In genomic region chr14:61143869-61144268, GRCm38 (mm10) we compare ENCODE assay signal across 10 mouse cellular contexts. TPM values are rescaled to one million over a fixed set of nuclear protein-coding genes. Genes with fewer than 3 reads are reported as not detected.
DNase-seq lines count a peak whose midpoint lies in the region; ATAC-seq and TF ChIP-seq lines count a peak whose summit lies in the region.
"Had no signal": no experiment of that assay in that cellular context is flagged by ENCODE, and none has a peak within 500 bp of the region (broad histone marks: within the 10 kb centered on the region; RNA-seq: fewer than 3 reads in every experiment).

No protein-coding gene starts in this region.

- no peak overlapping the region for H3K4me2 ChIP-seq in hindbrain, embryonic 13.5 days
- H3K4me2 ChIP-seq in embryonic facial prominence, embryonic 11.5 days (ENCODE audit: low read depth, low read length) = no peak overlapping the region
- H3K4me2 ChIP-seq in lung, embryonic 16.5 days (ENCODE audit: low read depth, low read length) = peak overlapping the region; percentile 33
- H3K4me2 ChIP-seq: embryonic facial prominence, embryonic 15.5 days had no signal

- peak; percentile 46 for DNase-seq in hindbrain, embryonic 10.5 days (ENCODE audit: low spot score)
- DNase-seq in MEL (ENCODE audit: low read depth, low spot score) = peak; percentile 33
- peak; percentile 69 for DNase-seq in embryonic facial prominence, embryonic 11.5 days (ENCODE audit: low spot score)
- DNase-seq in testis, postnatal 14 days (ENCODE audit: low spot score) = peak; percentile 35
- no peak for DNase-seq in layer of hippocampus, adult 9-11 months

- H3K9me3 ChIP-seq in hindbrain, embryonic 10.5 days = no peaks in the 10 kb centered on the region
- H3K9me3 ChIP-seq in hindbrain, embryonic 13.5 days = no peaks in the 10 kb centered on the region
- H3K9me3 ChIP-seq in MEL (replicated peaks; ENCODE audit: insufficient read depth, low read length) = no peaks in the 10 kb centered on the region
- H3K9me3 ChIP-seq in embryonic facial prominence, embryonic 11.5 days (replicated peaks; ENCODE audit: control insufficient read depth, low read length) = no peaks in the 10 kb centered on the region
- no peaks in the 10 kb centered on the region for H3K9me3 ChIP-seq in lung, embryonic 16.5 days (ENCODE audit: control insufficient read depth, low read length)
- H3K9me3 ChIP-seq: embryonic facial prominence, embryonic 15.5 days had no signal

- TF ChIP-seq POLR2A in MEL (IDR thresholded peaks at IDR 0.05; ENCODE audit: control insufficient read depth in 1 of 2, insufficient read depth in 1 of 2, low read depth in 1 of 2, low read length in 2 of 2, poor library complexity in 1 of 2) = no peak

- TF ChIP-seq CTCF in MEL (IDR thresholded peaks at IDR 0.05 in 2 of 3, conservative IDR thresholded peaks at IDR 0.05 in 1 of 3; ENCODE audit: control insufficient read depth in 1 of 3, insufficient read depth in 1 of 3, low read depth in 2 of 3, low read length in 3 of 3, poor library complexity in 1 of 3, severe bottlenecking in 1 of 3) = peak; percentile 60 to 88 (median 74)

- no peak for ATAC-seq in hindbrain, embryonic 13.5 days (ENCODE audit: low FRiP score)
- no peak for ATAC-seq in embryonic facial prominence, embryonic 11.5 days (replicated peaks; ENCODE audit: insufficient number of reproducible peaks, low FRiP score, low TSS enrichment, low read depth)
- ATAC-seq in lung, embryonic 16.5 days (ENCODE audit: low read depth) = no peak
- no peak for ATAC-seq in megakaryocyte, adult 5-6 weeks (ENCODE audit: poor library complexity, severe bottlenecking)

- peaks cover 21% of the 10 kb centered on the region for H3K27me3 ChIP-seq in hindbrain, embryonic 10.5 days (ENCODE audit: insufficient read depth, poor library complexity, severe bottlenecking)
- H3K27me3 ChIP-seq in hindbrain, embryonic 13.5 days = 0 out of 2 replicates have a peak, but pooled peaks cover 6% of the 10 kb centered on the region
- no peaks in the 10 kb centered on the region for H3K27me3 ChIP-seq in MEL (ENCODE audit: control insufficient read depth in 1 of 2, insufficient read depth in 2 of 2, low read length in 2 of 2)
- 0 out of 2 replicates have a peak, but pooled peaks cover 3% of the 10 kb centered on the region for H3K27me3 ChIP-seq in embryonic facial prominence, embryonic 11.5 days (ENCODE audit: control insufficient read depth, insufficient read depth, low read length)
- no peaks in the 10 kb centered on the region for H3K27me3 ChIP-seq in lung, embryonic 16.5 days (ENCODE audit: control insufficient read depth, insufficient read depth, low read depth, low read length)

- no peak overlapping the region for H3K4me3 ChIP-seq in hindbrain, embryonic 10.5 days
- H3K4me3 ChIP-seq in hindbrain, embryonic 13.5 days = no peak overlapping the region
- H3K4me3 ChIP-seq in MEL (ENCODE audit: control insufficient read depth in 1 of 2, insufficient read depth in 1 of 2, low read depth in 2 of 2, low read length in 2 of 2) = no peak overlapping the region
- no peak overlapping the region for H3K4me3 ChIP-seq in embryonic facial prominence, embryonic 11.5 days (ENCODE audit: low read depth, low read length)
- H3K4me3 ChIP-seq in lung, embryonic 16.5 days (ENCODE audit: low read length) = no peak overlapping the region
- H3K4me3 ChIP-seq: embryonic facial prominence, embryonic 15.5 days; megakaryocyte, embryonic 14.5 days had no signal

- H3K4me1 ChIP-seq in hindbrain, embryonic 10.5 days (replicated peaks) = peaks cover 12% of the 10 kb centered on the region
- H3K4me1 ChIP-seq in hindbrain, embryonic 13.5 days (replicated peaks) = peaks cover 9% of the 10 kb centered on the region
- no peaks in the 10 kb centered on the region for H3K4me1 ChIP-seq in MEL (ENCODE audit: control insufficient read depth in 1 of 2, insufficient read depth in 2 of 2, low read length in 2 of 2)
- no peaks in the 10 kb centered on the region for H3K4me1 ChIP-seq in embryonic facial prominence, embryonic 11.5 days (ENCODE audit: control insufficient read depth, insufficient read depth, low read length)
- H3K4me1 ChIP-seq in lung, embryonic 16.5 days (replicated peaks; ENCODE audit: control insufficient read depth, insufficient read depth, low read length) = no peaks in the 10 kb centered on the region
- H3K4me1 ChIP-seq: embryonic facial prominence, embryonic 15.5 days; megakaryocyte, embryonic 14.5 days had no signal

- WGBS in hindbrain, embryonic 10.5 days = 40% methylated on average over 11 of the region's 11 CpGs
- 36% methylated on average over 11 of the region's 11 CpGs for WGBS in hindbrain, embryonic 13.5 days
- 42% methylated on average over 11 of the region's 11 CpGs for WGBS in embryonic facial prominence, embryonic 11.5 days
- WGBS in lung, embryonic 16.5 days = 31% methylated on average over 11 of the region's 11 CpGs

- no peaks in the 10 kb centered on the region for H3K79me2 ChIP-seq in MEL (ENCODE audit: control insufficient read depth, insufficient read depth, low read length, poor library complexity)

- H3K36me3 ChIP-seq in hindbrain, embryonic 10.5 days = no peaks in the 10 kb centered on the region
- H3K36me3 ChIP-seq in hindbrain, embryonic 13.5 days = peaks cover 9% of the 10 kb centered on the region; the same call in 1 of the 2 replicates
- H3K36me3 ChIP-seq in MEL (ENCODE audit: control insufficient read depth in 1 of 2, insufficient read depth in 2 of 2, low read length in 2 of 2) = no peaks in the 10 kb centered on the region
- H3K36me3 ChIP-seq in embryonic facial prominence, embryonic 11.5 days (replicated peaks; ENCODE audit: control insufficient read depth, insufficient read depth, low read depth, low read length) = no peaks in the 10 kb centered on the region
- H3K36me3 ChIP-seq in lung, embryonic 16.5 days (ENCODE audit: control insufficient read depth, insufficient read depth, low read length) = no peaks in the 10 kb centered on the region
- H3K36me3 ChIP-seq: embryonic facial prominence, embryonic 15.5 days had no signal

- H3K27ac ChIP-seq in hindbrain, embryonic 10.5 days = no peak overlapping the region
- H3K27ac ChIP-seq in hindbrain, embryonic 13.5 days = no peak overlapping the region
- no peak overlapping the region for H3K27ac ChIP-seq in MEL (ENCODE audit: control insufficient read depth, low read depth, low read length)
- H3K27ac ChIP-seq in embryonic facial prominence, embryonic 11.5 days (replicated peaks; ENCODE audit: low read depth, low read length) = no peak overlapping the region
- H3K27ac ChIP-seq in lung, embryonic 16.5 days (ENCODE audit: low read length) = no peak overlapping the region
- H3K27ac ChIP-seq: embryonic facial prominence, embryonic 15.5 days had no signal

- no peak for TF ChIP-seq EP300 in MEL (IDR thresholded peaks at IDR 0.05; ENCODE audit: low read depth in 1 of 2, low read length in 2 of 2)

- no peak overlapping the region for H3K9ac ChIP-seq in hindbrain, embryonic 13.5 days
- no peak overlapping the region for H3K9ac ChIP-seq in MEL (ENCODE audit: control insufficient read depth, low read depth, low read length, poor library complexity, severe bottlenecking)
- H3K9ac ChIP-seq in embryonic facial prominence, embryonic 11.5 days (replicated peaks; ENCODE audit: low read length) = no peak overlapping the region
- H3K9ac ChIP-seq in lung, embryonic 16.5 days (ENCODE audit: low read length) = no peak overlapping the region
- H3K9ac ChIP-seq: embryonic facial prominence, embryonic 15.5 days had no signal

- TF ChIP-seq RAD21 in MEL (IDR thresholded peaks at IDR 0.05; ENCODE audit: low read depth, low read length) = peak; percentile 32

TF ChIP-seq in MEL, 35 proteins besides CTCF, POLR2A, EP300 and RAD21:
- TF ChIP-seq MYB (IDR thresholded peaks at IDR 0.05; ENCODE audit: low read depth, low read length) (no peak), MAX (IDR thresholded peaks at IDR 0.05; ENCODE audit: low read length) (no peak), SMC3 (IDR thresholded peaks at IDR 0.05; ENCODE audit: low read depth, low read length) (peak; percentile 35; the same call in 1 of the 2 replicates)

RNA-seq across cellular contexts. Expression of gene Sacs, which starts 5.6 kb away (rescaled TPM):
- 3.1 and 3.2 TPM in 2 replicates for polyA plus RNA-seq in hindbrain, embryonic 10.5 days (2016; fragmentation: Nextera tagmentation; extraction: Ambion mirVana)
- 7.9 and 8.1 TPM in 2 replicates for polyA plus RNA-seq in hindbrain, embryonic 13.5 days (2015; fragmentation: Nextera tagmentation; extraction: Ambion mirVana)
- 12.1 and 12.9 TPM in 2 replicates for total RNA-seq in MEL (2012; rRNA removed)
- polyA plus RNA-seq in MEL (2012; ENCODE audit: insufficient read depth in 1 of 2, insufficient read length in 2 of 2, low read depth in 1 of 2, low replicate concordance in 2 of 2, missing spikeins in 1 of 2) = 10 to 100 TPM; 10.9 to 32.0 TPM
- polyA plus RNA-seq in embryonic facial prominence, embryonic 11.5 days (2014; fragmentation: Nextera tagmentation; extraction: Ambion mirVana) = 3.0 and 3.1 TPM in 2 replicates
- 1.8 TPM in 2 replicates for polyA plus RNA-seq in lung, embryonic 16.5 days (2015; fragmentation: Nextera tagmentation; extraction: Ambion mirVana)
- total RNA-seq in megakaryocyte, adult 5-6 weeks (2015) = 8.3 and 8.8 TPM in 2 replicates
- 9.8 and 11.7 TPM in 2 replicates for total RNA-seq in megakaryocyte, adult 5-6 weeks (2017)
